Mouse (Mus musculus) kidney, adult 11 months (tissue): Measurements from ENCODE around the gene Gm5741.

Source experiments
- DNase-seq: peaks from one replicate; pipeline ENCODE4 v3.0.0; 2022

The Gm5741 gene

GRCm38 (mm10) chr8:85027516-85027855 lies 40.3 kb downstream of the Gm5741 start:
- no peak for DNase-seq

GRCm38 (mm10) chr8:85026670-85027515 lies 40.9 kb downstream of the Gm5741 start, which contains the start of gene Trir:
Trir (plus strand) TSS chr8:85026823.
- peak; percentile 96 for DNase-seq

GRCm38 (mm10) chr8:85025098-85025932 lies 42.5 kb downstream of the Gm5741 start, which contains the start of gene Asna1:
Asna1 (minus strand) TSS chr8:85025281.
- DNase-seq, result peak; percentile 91

GRCm38 (mm10) chr8:85023846-85024245 lies 43.9 kb downstream of the Gm5741 start:
- DNase-seq, result no peak

- no peak for DNase-seq
Observed at GRCm38 (mm10) chr8:85021514-85022055, 46.2 kb downstream of the Gm5741 start.
